Mouse (Mus musculus): ENCODE results near the gene Hist1h4d. TPM values are rescaled to one million over a fixed set of nuclear protein-coding genes. Genes with fewer than 3 reads are reported as not detected.
A peak's percentile ranks its signal among the peaks of the same experiment; 100 is the strongest.

The Hist1h4d gene
- total RNA-seq, 2 experiments from 2014 or later: 31.0 to 36.0 TPM

DNA sequence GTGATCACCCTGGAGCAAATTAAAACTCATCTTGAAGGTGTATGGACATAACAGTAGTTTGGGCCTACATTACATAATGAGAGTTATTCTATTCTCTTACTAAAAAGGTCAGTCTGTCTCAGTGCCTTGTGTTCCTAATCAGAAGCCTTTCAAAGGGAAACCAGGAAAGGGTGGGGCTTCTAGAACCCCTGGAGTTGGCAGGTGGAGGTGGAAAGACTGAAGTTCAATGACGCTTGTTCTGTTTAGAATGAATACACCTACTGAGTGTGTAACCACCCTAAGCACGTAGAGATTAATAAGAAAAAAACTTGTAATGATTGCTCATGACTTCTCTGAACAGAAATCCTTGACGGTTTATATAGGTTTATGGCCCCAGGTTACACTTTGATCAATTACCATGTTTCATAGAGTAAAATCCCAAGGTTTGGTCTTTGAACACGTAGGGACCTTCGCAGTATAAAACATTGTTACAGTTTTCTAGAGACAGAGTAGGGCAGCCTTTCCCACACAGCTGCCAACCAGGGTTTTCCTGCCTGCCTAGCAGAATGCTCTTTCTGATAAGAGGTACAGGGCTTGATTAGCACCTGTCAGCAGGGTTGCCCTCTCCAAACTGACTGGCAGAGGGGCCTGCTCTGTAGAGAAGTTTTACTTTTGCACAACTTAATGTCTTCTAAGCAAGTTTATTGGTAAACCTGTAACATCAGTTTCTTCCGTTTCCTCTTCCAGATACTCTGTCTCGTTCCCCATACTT lies 14.4 kb downstream of the Hist1h4d start:
- intact Hi-C loops (cut with DNase I): loop anchor here (5.0 kb wide), 1 partner anchor 73 kb away; no protein-coding TSS in a partner anchor
- Histone ChIP-seq H3K4me3 (no peak overlapping the region), H3K27ac (no peak overlapping the region)
- no peak for DNase-seq
- TF ChIP-seq CTCF (IDR thresholded peaks at IDR 0.05): no peak

- intact Hi-C loops (cut with DNase I): loop anchor here (1.0 to 5.0 kb wide), 2 partner anchors 76 to 174 kb away; no protein-coding TSS in a partner anchor
- no peak overlapping the region for H3K4me3 ChIP-seq
- peak; percentile 94 for TF ChIP-seq CTCF (IDR thresholded peaks at IDR 0.05)
- H3K27ac ChIP-seq: no peak overlapping the region
- DNase-seq: peak; percentile 80
Observed at GRCm38 (mm10) chr13:23597957-23598356, 16.6 kb downstream of the Hist1h4d start.

- intact Hi-C loops (cut with DNase I): no loop called here
Observed at GRCm38 (mm10) chr13:23603182-23603699, 21.8 kb downstream of the Hist1h4d start.

GRCm38 (mm10) chr13:23604452-23604851 lies 23.1 kb downstream of the Hist1h4d start:
- TF ChIP-seq CTCF (IDR thresholded peaks at IDR 0.05): no peak
- no peak overlapping the region for H3K4me3 ChIP-seq
- H3K27ac ChIP-seq: no peak overlapping the region
- intact Hi-C loops (cut with DNase I): no loop called here
- DNase-seq: no peak

More at GRCm38 (mm10) chr13:23603182-23603699, 21.8 kb downstream of the Hist1h4d start:
- H3K4me3 ChIP-seq: no peak overlapping the region
- no peak for TF ChIP-seq CTCF (IDR thresholded peaks at IDR 0.05)
- no peak for DNase-seq
- no peak overlapping the region for H3K27ac ChIP-seq

DNA sequence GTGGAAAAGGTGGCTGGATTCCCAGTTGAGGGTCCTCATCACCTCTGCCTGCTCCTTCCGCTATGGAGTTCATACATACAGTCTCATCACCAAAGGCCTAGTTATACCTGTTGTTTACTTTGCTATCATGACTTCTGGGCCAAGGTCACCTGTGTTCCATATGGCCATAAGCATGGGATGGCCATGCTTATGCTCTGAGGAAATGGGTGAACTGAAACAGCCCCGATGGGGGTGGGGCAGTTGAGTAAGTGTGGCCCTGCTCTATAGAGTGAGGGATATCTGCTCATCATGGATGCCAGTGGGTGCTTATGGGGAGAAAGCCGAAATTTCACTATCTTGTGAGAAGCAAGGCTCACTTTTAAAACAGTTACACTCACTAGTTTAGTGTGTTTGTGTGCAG lies 23.7 kb downstream of the Hist1h4d start:
- Histone ChIP-seq H3K4me3 (no peak overlapping the region), H3K27ac (no peak overlapping the region)
- intact Hi-C loops (cut with DNase I): no loop called here
- DNase-seq: no peak
- TF ChIP-seq CTCF (IDR thresholded peaks at IDR 0.05): no peak

DNA sequence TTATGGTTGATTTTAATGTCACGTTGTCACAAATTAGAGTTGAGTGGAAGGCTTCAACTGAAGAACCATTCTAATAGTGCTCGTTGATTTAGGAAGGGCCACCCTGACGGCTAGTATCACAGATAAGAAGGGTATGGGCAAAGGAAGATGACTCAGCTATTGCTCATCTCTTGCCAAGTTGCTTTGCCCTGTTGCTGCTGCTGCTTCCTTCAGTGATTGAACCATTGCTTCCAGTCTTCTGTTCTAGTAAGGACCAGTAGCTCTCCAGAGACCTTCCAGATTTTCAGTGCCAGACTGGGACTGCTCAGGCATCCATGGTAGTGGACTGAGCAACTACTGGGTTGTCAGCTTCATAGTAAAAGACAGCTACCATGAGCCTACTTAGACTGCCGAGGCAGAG lies 27.8 kb downstream of the Hist1h4d start:
- no peak for TF ChIP-seq CTCF (IDR thresholded peaks at IDR 0.05)
- intact Hi-C loops (cut with DNase I): no loop called here

DNA sequence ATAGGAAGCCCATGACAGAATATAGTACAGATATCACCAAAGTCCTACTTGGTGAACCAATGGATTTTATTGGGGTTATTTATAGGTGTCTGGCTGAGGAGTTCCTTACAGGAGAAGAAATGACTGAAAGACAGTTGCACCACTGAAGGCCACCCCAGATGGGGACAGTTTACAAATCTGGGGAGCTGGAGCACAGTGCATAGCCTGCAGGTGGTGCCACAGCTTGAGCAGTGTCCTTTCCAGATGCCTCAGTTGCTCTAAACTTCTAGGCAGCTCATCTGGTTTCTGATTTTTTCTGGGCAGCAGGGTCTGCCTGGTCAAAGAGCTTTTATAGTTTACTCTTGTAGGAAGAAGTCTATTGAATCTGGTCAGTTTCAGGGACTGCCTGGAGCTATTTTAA lies 28.4 kb downstream of the Hist1h4d start:
- no peak overlapping the region for H3K4me3 ChIP-seq
- H3K27ac ChIP-seq: no peak overlapping the region
- no peak for DNase-seq
- intact Hi-C loops (cut with DNase I): no loop called here
- no peak for TF ChIP-seq CTCF (IDR thresholded peaks at IDR 0.05)

More for the DNA sequence above, 27.8 kb downstream of the Hist1h4d start:
- Histone ChIP-seq H3K4me3 (no peak overlapping the region), H3K27ac (no peak overlapping the region)
- DNase-seq: no peak

DNA sequence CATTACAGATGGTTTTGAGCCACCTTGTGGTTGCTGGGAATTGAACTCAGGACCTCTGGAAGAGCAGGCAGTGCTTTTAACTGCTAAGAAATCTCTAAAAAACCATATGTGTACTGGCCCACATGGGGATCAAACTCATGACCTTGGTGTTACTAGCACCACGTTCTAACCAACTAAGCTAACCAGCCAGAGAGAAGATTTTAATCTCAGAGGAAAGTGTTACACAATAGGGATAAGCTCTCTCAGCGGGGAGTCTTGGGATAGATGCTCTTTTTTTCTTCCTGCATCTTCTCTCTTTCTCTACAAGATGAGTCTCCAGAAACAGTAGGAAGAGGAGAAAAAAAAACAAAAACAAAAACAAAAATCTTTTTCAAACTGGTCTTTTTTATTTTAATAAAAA lies 29.0 kb downstream of the Hist1h4d start:
- no peak for DNase-seq
- Histone ChIP-seq H3K4me3 (no peak overlapping the region), H3K27ac (no peak overlapping the region)
- intact Hi-C loops (cut with DNase I): no loop called here
- TF ChIP-seq CTCF (IDR thresholded peaks at IDR 0.05): no peak

- H3K4me3 ChIP-seq: no peak overlapping the region
- no peak for TF ChIP-seq CTCF (IDR thresholded peaks at IDR 0.05)
- no peak overlapping the region for H3K27ac ChIP-seq
- intact Hi-C loops (cut with DNase I): no loop called here
- DNase-seq: no peak
Observed at GRCm38 (mm10) chr13:23611638-23612037, 30.2 kb downstream of the Hist1h4d start.

DNA sequence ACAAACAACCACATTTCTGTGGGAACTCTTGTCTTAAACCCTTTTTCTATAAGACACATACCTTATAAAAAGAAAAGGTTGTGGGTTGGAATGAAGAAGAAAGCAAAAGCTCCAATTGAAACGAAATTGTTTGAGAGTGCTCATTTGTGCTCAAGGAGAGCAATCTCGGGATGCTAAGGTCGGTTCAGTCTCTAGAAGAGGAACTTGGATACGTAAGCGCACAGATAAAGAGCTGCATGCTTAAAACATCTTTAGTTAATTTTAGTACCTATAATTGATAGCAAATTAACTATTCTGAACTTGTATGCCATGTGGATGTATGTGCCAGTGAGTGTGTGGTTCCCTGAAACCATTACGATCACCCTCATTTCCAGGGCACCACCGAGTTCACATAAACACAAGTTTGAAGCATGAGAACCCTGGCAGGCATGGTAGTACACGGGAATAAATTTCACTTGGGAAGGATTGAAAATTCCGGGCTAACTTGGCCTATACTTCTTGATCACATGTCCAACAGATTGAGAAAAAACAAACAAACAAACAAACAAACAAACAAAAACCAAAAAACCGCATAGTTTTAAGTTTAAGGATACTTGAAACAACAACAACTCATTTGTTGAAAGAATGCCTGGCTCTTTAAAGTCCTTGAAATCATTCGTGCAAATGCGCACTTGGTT lies 38.8 kb downstream of the Hist1h4d start:
- TF ChIP-seq CTCF (IDR thresholded peaks at IDR 0.05): no peak
- DNase-seq: no peak
- Histone ChIP-seq H3K27ac (peak overlapping the region; percentile 92), H3K4me3 (peak overlapping the region; percentile 89)
- intact Hi-C loops (cut with DNase I): loop anchor here (5.0 kb wide), 5 partner anchors 38 to 1578 kb away; partner anchors contain the start of genes Hist1h1a, Hist1h1t, Hist1h2ac and Hist1h2ag

GRCm38 (mm10) chr13:23620733-23621531 lies 39.5 kb downstream of the Hist1h4d start, which contains the start of gene Hist1h2be:
Gene Hist1h2be (minus strand): TSS chr13:23621124.
- peak within 1 kb of the TSS; percentile 89 for H3K4me3 ChIP-seq
- no peak for TF ChIP-seq CTCF (IDR thresholded peaks at IDR 0.05)
- intact Hi-C loops (cut with DNase I): loop anchor here (5.0 kb wide), 5 partner anchors 39 to 1579 kb away; partner anchors contain the start of genes Hist1h1a, Hist1h1t, Hist1h2ac and Hist1h2ag
- H3K27ac ChIP-seq: peak within 1 kb of the TSS; percentile 92
- DNase-seq: peak; percentile 62

Measured in gastrocnemius, adult 2 months (tissue).